9 mouse cellular contexts compared by ENCODE assay signal in the genomic region with DNA sequence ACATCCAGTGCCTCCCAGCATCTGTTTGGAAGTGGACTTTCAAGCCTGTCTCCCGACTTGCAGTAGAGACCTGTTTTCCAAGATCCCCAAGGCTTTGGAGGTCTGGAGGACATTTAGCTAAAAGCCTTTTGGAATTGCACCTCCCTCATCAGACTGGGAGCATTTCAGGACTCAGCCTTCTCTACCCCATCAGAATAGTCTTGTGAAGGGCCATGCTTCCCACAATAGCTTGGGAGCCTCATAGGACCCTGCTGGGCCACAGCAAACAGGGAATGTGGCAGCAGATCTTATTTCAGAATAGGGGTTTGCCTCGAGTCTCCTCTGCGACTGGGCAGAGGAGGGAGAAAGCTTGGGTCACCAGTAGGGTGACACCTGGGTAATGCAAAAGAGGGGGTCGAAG.
DNase-seq lines count a peak whose midpoint lies in the region; ATAC-seq and TF ChIP-seq lines count a peak whose summit lies in the region.
"Had no signal": no experiment of that assay in that cellular context is flagged by ENCODE, and none has a peak within 500 bp of the region (broad histone marks: within the 10 kb centered on the region; RNA-seq: fewer than 3 reads in every experiment).

No protein-coding gene starts in this region.

- no peak for DNase-seq in lung, embryonic 14.5 days
- no peak for DNase-seq in lung, adult 18-20 months
- no peak for DNase-seq in limb, embryonic 14.5 days (ENCODE audit: low spot score)
- no peak for DNase-seq in left cerebral cortex, adult 11 months (ENCODE audit: low spot score)
- no peak for DNase-seq in spleen, adult 18-20 months
- no peak for DNase-seq in left cerebral cortex, adult 9 months (ENCODE audit: low spot score in 2 of 2)

- no peak for TF ChIP-seq POLR2A in limb, embryonic 14.5 days (IDR thresholded peaks at IDR 0.05; ENCODE audit: borderline replicate concordance, extremely low read depth, insufficient read depth, insufficient read length)

- 6% methylated on average over 4 of the region's 4 CpGs for WGBS in lung, embryonic 14.5 days
- WGBS in forebrain, embryonic 15.5 days = 6% methylated on average over 4 of the region's 4 CpGs
- 0% methylated on average over 4 of the region's 4 CpGs for WGBS in limb, embryonic 14.5 days
- 11% methylated on average over 4 of the region's 4 CpGs for WGBS in stomach, embryonic 14.5 days

- H3K9ac ChIP-seq in lung, embryonic 14.5 days = no peak overlapping the region
- H3K9ac ChIP-seq in forebrain, embryonic 15.5 days (replicated peaks) = no peak overlapping the region; the same call in 1 of the 2 replicates
- H3K9ac ChIP-seq in limb, embryonic 14.5 days (ENCODE audit: low read depth, low read length, severe bottlenecking) = peak overlapping the region; percentile 71; the same call in 1 of the 2 replicates
- H3K9ac ChIP-seq in stomach, embryonic 14.5 days (replicated peaks; ENCODE audit: low read depth, low read length) = no peak overlapping the region

- H3K36me3 ChIP-seq in lung, embryonic 14.5 days (ENCODE audit: insufficient read depth) = no peaks in the 10 kb centered on the region
- H3K36me3 ChIP-seq in forebrain, embryonic 15.5 days = no peaks in the 10 kb centered on the region
- no peaks in the 10 kb centered on the region for H3K36me3 ChIP-seq in limb, embryonic 14.5 days (ENCODE audit: control insufficient read depth, insufficient read depth, low read length)
- no peaks in the 10 kb centered on the region for H3K36me3 ChIP-seq in stomach, embryonic 14.5 days (ENCODE audit: control insufficient read depth, insufficient read depth, low read length)

- no peak for ATAC-seq in lung, embryonic 14.5 days (ENCODE audit: insufficient read depth)
- no peak for ATAC-seq in forebrain, embryonic 15.5 days (replicated peaks)
- no peak for ATAC-seq in limb, embryonic 14.5 days (ENCODE audit: low FRiP score, low read depth)
- no peak for ATAC-seq in stomach, embryonic 14.5 days (ENCODE audit: insufficient number of reproducible peaks, insufficient read depth, low FRiP score, low read depth)

- H3K4me1 ChIP-seq in lung, embryonic 14.5 days (ENCODE audit: insufficient read depth) = peaks cover 19% of the 10 kb centered on the region
- H3K4me1 ChIP-seq in forebrain, embryonic 15.5 days = peaks cover 32% of the 10 kb centered on the region
- H3K4me1 ChIP-seq in limb, embryonic 14.5 days (ENCODE audit: control insufficient read depth, insufficient read depth, low read length) = peaks cover 20% of the 10 kb centered on the region
- H3K4me1 ChIP-seq in stomach, embryonic 14.5 days (ENCODE audit: control insufficient read depth, insufficient read depth, low read length) = peaks cover 18% of the 10 kb centered on the region

- peak overlapping the region; percentile 53 for H3K4me3 ChIP-seq in lung, embryonic 14.5 days (ENCODE audit: low read depth, low read length)
- H3K4me3 ChIP-seq in forebrain, embryonic 15.5 days = peak overlapping the region; percentile 54
- peak overlapping the region; percentile 56 for H3K4me3 ChIP-seq in limb, embryonic 14.5 days (replicated peaks; ENCODE audit: low read length)
- peak overlapping the region; percentile 56; the same call in 1 of the 2 replicates for H3K4me3 ChIP-seq in stomach, embryonic 14.5 days (ENCODE audit: low read depth, low read length)
- H3K4me3 ChIP-seq: myocyte had no signal

- H3K27me3 ChIP-seq in lung, embryonic 14.5 days (ENCODE audit: insufficient read depth, low read length) = peaks cover 42% of the 10 kb centered on the region
- peaks cover 32% of the 10 kb centered on the region for H3K27me3 ChIP-seq in forebrain, embryonic 15.5 days
- peaks cover 37% of the 10 kb centered on the region for H3K27me3 ChIP-seq in limb, embryonic 14.5 days (ENCODE audit: control insufficient read depth, insufficient read depth, low read length)
- H3K27me3 ChIP-seq in stomach, embryonic 14.5 days (ENCODE audit: control insufficient read depth, insufficient read depth, low read length) = peaks cover 38% of the 10 kb centered on the region

- peak overlapping the region; percentile 99 for H3K4me2 ChIP-seq in lung, embryonic 14.5 days
- peak overlapping the region; percentile 95 for H3K4me2 ChIP-seq in forebrain, embryonic 15.5 days (replicated peaks)
- peak overlapping the region; percentile 99 for H3K4me2 ChIP-seq in limb, embryonic 14.5 days (replicated peaks; ENCODE audit: low read depth, low read length, severe bottlenecking)
- H3K4me2 ChIP-seq in stomach, embryonic 14.5 days (replicated peaks; ENCODE audit: low read depth, low read length) = peak overlapping the region; percentile 99; the same call in 1 of the 2 replicates

- TF ChIP-seq CTCF in lung, embryonic 14.5 days (IDR thresholded peaks at IDR 0.05; ENCODE audit: low read depth) = no peak

- no peaks in the 10 kb centered on the region for H3K9me3 ChIP-seq in lung, embryonic 14.5 days (ENCODE audit: low read depth, low read length)
- no peaks in the 10 kb centered on the region; the same call in 1 of the 2 replicates for H3K9me3 ChIP-seq in forebrain, embryonic 15.5 days
- peaks cover 9% of the 10 kb centered on the region; the same call in 1 of the 2 replicates for H3K9me3 ChIP-seq in limb, embryonic 14.5 days (ENCODE audit: control insufficient read depth, low read length)
- H3K9me3 ChIP-seq in stomach, embryonic 14.5 days (ENCODE audit: control insufficient read depth, low read depth, low read length) = peaks cover 5% of the 10 kb centered on the region; the same call in 1 of the 2 replicates

- no peak overlapping the region for H3K27ac ChIP-seq in lung, embryonic 14.5 days (ENCODE audit: low read depth)
- no peak overlapping the region for H3K27ac ChIP-seq in forebrain, embryonic 15.5 days (replicated peaks)
- no peak overlapping the region for H3K27ac ChIP-seq in limb, embryonic 14.5 days (replicated peaks; ENCODE audit: low read depth, low read length)
- H3K27ac ChIP-seq in stomach, embryonic 14.5 days (ENCODE audit: low read length) = no peak overlapping the region
